Mouse (Mus musculus) frontal cortex, postnatal 25 days (tissue): Measurements from ENCODE around the gene Cldn22.
A peak's percentile ranks its signal among the peaks of the same experiment; 100 is the strongest.

Experiments used
- DNase-seq, 2 experiments: peaks; one replicate each; pipeline ENCODE4 v3.0.0; 2022; ENCODE audit warnings: low spot score in 2 of 2

Gene Cldn22

GRCm38 (mm10) chr8:47832616-47833015, 8.3 kb downstream of the Cldn22 start:
- DNase-seq = no peak

- no peak for DNase-seq
Observed at GRCm38 (mm10) chr8:47833944-47834343, 9.7 kb downstream of the Cldn22 start.

GRCm38 (mm10) chr8:47843063-47843462, 18.8 kb downstream of the Cldn22 start:
- no peak for DNase-seq

DNA sequence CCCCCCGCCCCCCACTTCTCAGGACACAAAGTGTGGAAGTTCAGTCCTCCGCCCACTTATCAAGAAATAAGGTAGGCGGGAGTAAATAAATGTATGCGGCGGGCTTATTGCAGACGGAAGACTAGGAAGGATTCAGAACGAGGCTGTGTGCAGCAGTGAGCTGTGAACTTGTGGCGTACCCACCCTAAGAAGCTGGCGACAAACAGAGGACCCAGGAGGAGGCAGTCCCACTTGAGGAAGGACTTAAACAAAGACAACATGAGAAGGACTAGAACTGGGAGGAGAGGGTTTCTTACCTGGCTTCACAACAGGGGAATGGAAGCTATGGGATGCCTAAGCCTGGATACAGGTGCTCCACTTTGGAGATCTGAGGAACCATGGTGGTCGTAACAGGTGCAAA, 19.4 kb downstream of the Cldn22 start:
- DNase-seq = no peak

DNA sequence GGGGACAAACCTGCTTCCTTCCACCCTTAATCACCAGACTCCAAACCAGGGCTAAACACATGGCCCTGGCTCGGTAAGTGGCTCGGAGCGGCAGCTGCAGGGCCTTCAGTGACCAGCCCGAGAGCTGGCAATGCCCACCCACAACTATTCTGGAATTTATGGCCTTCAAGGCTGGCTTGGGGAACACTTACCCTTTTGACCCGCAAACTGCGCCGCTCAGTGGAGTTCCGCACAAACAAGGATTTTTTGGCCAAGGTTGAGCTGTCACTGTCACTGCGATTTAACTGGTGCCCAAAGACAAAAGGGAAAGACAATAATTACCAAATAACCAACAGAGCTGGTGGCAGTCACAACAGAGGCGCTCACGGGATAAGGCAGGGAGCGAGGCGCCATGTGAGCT, 21.7 kb downstream of the Cldn22 start:
- no peak for DNase-seq

GRCm38 (mm10) chr8:47847161-47847560, 22.9 kb downstream of the Cldn22 start:
- no peak for DNase-seq

- DNase-seq = no peak
Observed at GRCm38 (mm10) chr8:47847931-47848330, 23.6 kb downstream of the Cldn22 start.

DNA sequence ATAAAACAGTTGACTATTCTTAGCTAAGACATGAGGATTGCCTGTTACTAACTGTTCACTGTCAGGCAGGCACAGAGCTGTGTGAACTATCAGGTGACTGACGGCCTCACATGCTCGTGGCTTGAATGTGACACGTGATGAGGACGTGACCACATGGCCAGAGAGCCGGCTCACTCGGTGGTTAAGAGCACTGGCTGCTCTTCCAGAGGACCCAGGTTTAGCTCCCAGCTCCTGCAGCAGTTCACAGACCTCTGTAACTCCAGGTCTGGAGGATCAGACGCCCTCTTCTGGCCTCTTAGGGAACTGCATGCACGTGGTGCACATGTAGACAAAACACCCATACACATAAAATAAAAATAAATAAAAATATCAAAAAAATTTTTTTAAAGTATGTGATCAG, 25.6 kb downstream of the Cldn22 start:
- no peak for DNase-seq

DNA sequence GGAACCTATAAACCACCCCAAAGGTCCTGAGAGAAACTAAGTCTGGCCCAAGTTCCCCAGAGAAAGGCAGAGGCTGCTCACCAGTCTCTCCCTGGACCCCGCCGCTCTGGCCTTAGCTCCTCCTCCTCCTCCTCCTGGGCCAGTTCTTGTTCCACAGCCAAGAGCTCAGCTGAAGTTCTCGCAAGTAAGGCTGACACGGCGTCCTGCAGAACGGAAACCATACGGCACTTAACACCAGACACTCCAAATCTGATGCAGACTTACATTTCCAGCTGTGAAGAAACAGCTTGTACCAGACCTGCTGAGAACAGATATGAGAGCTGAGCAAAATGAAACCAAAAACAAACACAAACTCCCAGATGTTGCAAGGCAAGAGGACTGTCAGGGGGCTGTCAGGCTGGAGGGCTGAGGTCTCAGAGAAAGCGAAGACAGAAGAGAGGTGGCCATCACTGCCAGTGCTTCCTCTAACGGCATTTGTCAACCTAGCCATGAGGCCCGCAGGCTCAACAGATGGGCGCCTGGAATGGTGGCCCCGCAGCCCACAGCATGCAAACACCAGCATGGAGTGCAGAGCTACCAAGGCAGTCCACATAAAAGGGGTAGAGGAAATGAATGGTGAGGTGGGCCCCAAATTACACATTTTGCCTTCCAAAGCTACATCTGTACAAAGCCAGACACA, 27.7 kb downstream of the Cldn22 start:
- DNase-seq = no peak

DNA sequence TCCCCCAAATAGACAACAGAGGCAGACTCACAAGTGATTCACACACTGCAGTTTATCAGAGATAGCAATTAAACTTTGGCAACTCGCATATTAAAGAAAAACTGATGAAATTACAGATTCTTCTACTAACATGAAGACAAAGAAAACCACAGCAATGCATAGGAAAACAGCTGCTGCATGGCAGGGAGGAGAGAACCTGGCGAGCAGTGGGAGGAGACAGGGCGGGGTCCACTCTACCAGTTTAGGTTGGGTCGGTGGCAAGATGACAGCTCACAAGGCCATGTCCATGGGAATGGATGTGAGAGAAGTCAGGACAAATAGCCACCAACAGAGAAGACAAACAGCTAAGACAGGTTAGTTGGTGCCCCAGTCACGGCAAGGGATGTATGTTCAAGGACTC, 28.5 kb downstream of the Cldn22 start:
- DNase-seq = no peak

DNA sequence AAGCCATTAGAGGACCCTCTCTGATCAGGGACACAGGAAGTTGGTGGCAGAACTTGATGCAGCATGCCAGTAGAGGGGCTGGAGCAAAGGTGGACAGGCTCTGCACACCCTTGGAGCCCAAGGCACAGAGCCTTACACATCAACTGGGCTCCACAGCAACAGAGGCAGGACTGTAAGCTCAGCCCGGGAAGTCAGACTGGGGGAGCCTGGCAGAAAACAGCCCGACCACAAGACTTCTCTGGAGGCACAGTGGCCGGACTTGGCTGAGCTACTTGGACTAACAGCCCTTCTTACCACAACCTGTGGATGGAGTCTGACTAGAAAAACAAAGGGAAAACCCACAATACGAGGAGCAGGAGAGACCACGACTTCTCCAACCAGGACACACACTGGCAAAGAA, 29.1 kb downstream of the Cldn22 start:
- DNase-seq = no peak

DNA sequence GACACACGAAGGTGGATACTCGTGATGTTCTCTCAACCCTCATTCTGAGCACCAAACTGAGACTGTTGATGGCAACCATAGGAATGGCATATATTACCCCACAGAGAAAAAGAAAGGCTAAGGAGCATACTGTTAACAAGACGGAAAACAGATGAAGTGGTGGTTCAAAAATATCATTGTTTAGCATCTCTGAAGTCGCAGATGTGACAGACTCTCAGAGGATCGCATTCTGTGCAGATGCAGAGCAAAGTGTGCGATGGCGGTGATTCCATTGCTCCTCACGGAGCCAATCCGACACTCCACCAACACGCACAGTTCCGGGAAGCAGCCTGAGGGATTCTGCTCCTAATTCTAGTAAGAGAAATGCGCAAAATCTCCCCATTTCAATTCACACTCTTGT, 35.0 kb downstream of the Cldn22 start:
- no peak for DNase-seq

DNA sequence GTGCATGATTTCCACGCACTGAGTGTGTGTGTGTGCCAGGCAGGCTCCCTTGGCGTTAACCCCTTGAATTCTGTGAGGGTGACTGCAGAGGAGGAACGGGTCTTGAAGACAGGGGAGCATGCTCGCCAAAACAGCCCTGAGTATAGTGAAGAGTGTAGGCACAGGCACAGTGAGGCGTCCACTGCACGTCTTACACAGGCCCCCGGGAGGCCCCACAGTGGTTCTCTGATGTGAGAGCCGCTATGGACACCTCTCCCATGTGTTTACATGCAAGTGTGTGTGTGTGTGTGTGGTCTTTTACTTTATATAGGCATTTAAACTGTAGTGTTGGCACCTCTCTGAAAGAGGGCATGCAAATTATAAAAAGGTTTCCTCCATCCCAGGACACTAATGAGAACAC, 42.3 kb downstream of the Cldn22 start:
- no peak for DNase-seq

GRCm38 (mm10) chr8:47867067-47867466, 42.8 kb downstream of the Cldn22 start:
- DNase-seq = peak; percentile 90 to 91

DNA sequence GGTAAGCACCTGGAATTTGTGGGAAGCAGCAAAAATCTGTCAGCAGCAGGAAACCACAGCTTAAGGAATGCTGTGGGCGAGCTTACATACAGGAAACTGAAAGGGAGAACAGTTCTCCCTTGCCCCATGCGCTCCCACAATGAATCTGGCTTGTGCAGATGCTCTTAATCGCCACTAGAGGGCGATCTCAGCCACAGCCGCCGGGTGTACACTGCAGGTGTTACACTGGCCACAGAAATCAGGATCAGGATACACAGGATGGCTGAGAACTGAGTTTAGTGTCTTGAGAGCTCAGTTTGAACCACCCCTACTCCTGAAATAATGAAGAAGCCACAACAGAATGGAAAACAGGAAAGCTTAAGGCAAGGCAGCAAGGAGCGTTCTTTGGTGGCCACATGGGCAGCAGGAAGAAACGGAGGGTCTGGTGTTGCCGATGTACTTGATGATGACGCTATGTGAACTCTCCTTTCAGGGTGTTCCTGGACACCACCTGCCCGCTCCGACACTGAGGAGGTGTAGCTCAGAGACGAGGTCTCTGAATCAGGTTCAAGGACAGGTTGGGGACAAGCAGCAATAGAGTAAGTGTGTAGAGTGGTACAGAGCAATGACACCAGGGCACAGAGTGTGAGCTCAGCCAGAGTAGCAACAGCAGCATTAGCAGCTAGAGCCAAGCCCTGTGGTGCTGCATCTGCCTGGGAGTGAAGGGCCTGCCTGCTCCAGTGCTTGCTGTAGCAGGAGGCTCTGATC, 48.3 kb downstream of the Cldn22 start:
- DNase-seq = no peak

GRCm38 (mm10) chr8:47874497-47875178, 50.4 kb downstream of the Cldn22 start:
- no peak for DNase-seq
